Mouse (Mus musculus) spleen, adult 2 months (tissue): ENCODE measurements around the gene Spata45.

Experiments
- CTCF ChIP-seq: fragments of 200-500 bp; IDR thresholded peaks from 2 replicates; pipeline ENCODE4 v1.5.1; 2011; ENCODE audit warnings: mild to moderate bottlenecking, inconsistent platforms; ENCODE audit not compliant: insufficient read depth, insufficient read length, insufficient replicate concordance; ENCODE audit errors: extremely low read depth
- POLR2A ChIP-seq: fragments of 200-500 bp; IDR thresholded peaks from 2 replicates; pipeline ENCODE4 v1.6.1; 2011; ENCODE audit warnings: low read depth, low read length, inconsistent platforms

DNA sequence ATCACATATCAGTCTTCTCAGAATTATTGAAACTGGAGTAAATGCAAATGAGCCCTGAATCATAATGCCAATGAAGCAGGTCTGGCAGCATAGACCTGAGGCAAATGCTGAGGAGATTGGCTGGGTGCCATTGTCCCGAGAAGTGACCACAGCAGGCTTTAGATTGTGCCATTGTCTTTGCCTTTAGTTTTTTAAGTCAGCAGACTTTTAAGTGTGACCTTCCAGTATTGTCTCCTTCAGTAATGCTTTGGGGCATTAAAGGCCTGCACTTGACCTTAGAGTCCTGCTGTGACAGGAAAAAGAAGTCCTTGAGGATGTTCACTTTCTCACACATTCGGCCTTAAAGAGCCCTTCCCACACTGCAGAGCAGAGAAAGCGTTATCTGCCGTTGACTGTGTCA is 33.8 kb downstream of the Spata45 start:
- TF ChIP-seq CTCF (no peak), POLR2A (no peak)
